Mouse (Mus musculus) stomach, postnatal 0 days (tissue): ENCODE results near the gene Gatad2b. TPM values are rescaled to one million over a fixed set of nuclear protein-coding genes. Genes with fewer than 3 reads are reported as not detected.

Experiments
- ATAC-seq: fragments of 200-750 bp; cut with Nextera tagmentation; 2 replicates; pipeline ENCODE4 v1.8.0; 2017; ENCODE audit not compliant: low FRiP score, low TSS enrichment
- DNase-seq: peaks from one replicate; pipeline ENCODE4 v3.0.0-alpha.2; 2016; ENCODE audit warnings: low spot score
- H3K27ac ChIP-seq: fragments of 300-500 bp; sonication (generic); replicated peaks from 2 replicates; pipeline ENCODE4 v1.5.1; 2014; ENCODE audit warnings: mild to moderate bottlenecking, control low read depth
- H3K27me3 ChIP-seq: fragments of 300-500 bp; sonication (generic); 2 replicates; pipeline ENCODE4 v1.6.1; 2014; ENCODE audit warnings: low read length; ENCODE audit not compliant: control insufficient read depth, insufficient read depth
- H3K36me3 ChIP-seq: fragments of 300-500 bp; sonication (generic); 2 replicates; pipeline ENCODE4 v1.6.1; 2014; ENCODE audit warnings: low read length, mixed read lengths; ENCODE audit not compliant: control insufficient read depth, insufficient read depth
- H3K4me1 ChIP-seq: fragments of 300-500 bp; sonication (generic); replicated peaks from 2 replicates; pipeline ENCODE4 v1.6.1; 2014; ENCODE audit warnings: antibody characterized with exemption; ENCODE audit not compliant: control insufficient read depth, insufficient read depth
- H3K4me2 ChIP-seq: fragments of 300-500 bp; sonication (generic); replicated peaks from 2 replicates; pipeline ENCODE4 v1.6.1; 2014; ENCODE audit warnings: low read depth, mild to moderate bottlenecking, control low read depth, moderate library complexity
- H3K4me3 ChIP-seq: fragments of 300-500 bp; sonication (generic); 2 replicates; pipeline ENCODE4 v1.5.1; 2014; ENCODE audit warnings: low read depth, low read length, control low read depth
- H3K9ac ChIP-seq: fragments of 300-500 bp; sonication (generic); 2 replicates; pipeline ENCODE4 v1.6.1; 2014; ENCODE audit warnings: mild to moderate bottlenecking, low read length, control low read depth, mixed read lengths
- H3K9me3 ChIP-seq: fragments of 300-500 bp; sonication (generic); 2 replicates; pipeline ENCODE4 v1.6.1; 2016; ENCODE audit warnings: low read length; ENCODE audit not compliant: control insufficient read depth
- CTCF ChIP-seq: IDR thresholded peaks from 2 replicates; pipeline ENCODE4 v1.5.1; 2016; ENCODE audit warnings: antibody characterized with exemption, low read depth, mild to moderate bottlenecking, moderate library complexity
- EP300 ChIP-seq: optimal IDR thresholded peaks from 2 replicates; pipeline ENCODE3; 2016; ENCODE audit warnings: antibody characterized with exemption
- WGBS: fragments of 180-500 bp; shearing (Covaris S2); extraction: QIAGEN DNeasy Blood & Tissue Kit; methylation state at CpG from one replicate; pipeline ENCODE4 v1.1.7; 2014; 5-methylcytosine and 5-hydroxymethylcytosine counted together
- polyA plus RNA-seq: library from polyadenylated mRNA; unstranded; fragments of >200 nt; fragmentation: Nextera tagmentation; extraction: Ambion mirVana; gene quantifications from 2 replicates; pipeline ENCODE4 v1.2.1, GENCODE M21; 2015

The Gatad2b gene
- polyA plus RNA-seq, 1 experiment from 2014 or later: 4.8 TPM

DNA sequence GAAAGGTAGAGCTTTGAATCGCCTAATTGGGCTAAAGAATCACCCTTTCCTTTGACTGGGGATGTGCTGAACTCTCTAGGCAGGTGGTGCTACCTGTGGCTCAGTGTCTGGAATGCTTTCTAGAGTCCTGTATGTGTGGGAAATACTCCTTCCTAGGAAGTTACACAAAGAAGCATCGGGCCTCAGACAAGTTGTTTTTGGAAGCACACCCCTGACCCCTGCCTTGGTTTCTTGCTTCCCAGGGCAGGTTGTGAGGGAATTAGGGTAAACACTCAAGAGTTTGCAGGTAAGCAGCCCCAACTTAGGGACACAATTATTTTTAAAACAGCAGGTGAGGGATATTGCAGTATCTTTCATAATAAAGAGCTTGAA lies 37.8 kb upstream of the Gatad2b start:
- TF ChIP-seq CTCF (no peak), EP300 (no peak)
- peaks cover 20% of the 10 kb centered on the region for H3K36me3 ChIP-seq
- 11% methylated on average over 2 of the region's 2 CpGs for WGBS

DNA sequence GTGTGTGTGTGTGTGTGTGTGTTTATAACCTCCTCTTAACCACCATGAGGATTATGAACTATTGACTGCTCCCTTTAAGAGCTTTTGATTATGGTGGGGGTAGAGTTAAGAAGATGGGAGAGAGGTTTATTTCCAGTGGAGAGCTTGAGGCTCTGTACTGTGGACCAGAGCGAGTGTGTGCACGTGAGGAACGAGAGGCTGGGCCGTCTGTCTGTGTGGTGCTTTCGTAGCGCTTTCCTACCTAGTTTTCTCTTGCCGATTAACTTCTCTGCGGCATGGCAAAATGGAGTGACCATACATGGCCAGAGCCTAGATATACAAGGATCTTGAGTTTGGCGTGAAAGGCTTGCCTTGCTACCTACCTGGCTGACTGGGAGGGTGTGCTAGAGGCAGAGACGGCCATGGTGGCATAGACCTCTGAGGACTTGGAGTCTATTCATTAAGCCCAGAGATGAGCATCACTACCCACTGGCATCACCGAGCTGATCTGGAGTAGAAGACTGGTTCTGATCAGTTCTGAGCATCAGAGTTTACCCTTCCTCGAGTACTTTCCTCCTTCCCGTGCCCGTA lies 37.1 kb upstream of the Gatad2b start:
- H3K27me3 ChIP-seq: no peaks in the 10 kb centered on the region
- H3K4me1 ChIP-seq: 0 out of 2 replicates have a peak, but pooled peaks cover 4% of the 10 kb centered on the region
- 89% methylated on average over 14 of the region's 14 CpGs for WGBS
- no peaks in the 10 kb centered on the region for H3K9me3 ChIP-seq
- TF ChIP-seq EP300: no peak
- no peak for TF ChIP-seq CTCF
- no peak overlapping the region for H3K9ac ChIP-seq
- no peak overlapping the region for H3K27ac ChIP-seq
- DNase-seq (no peak), ATAC-seq (no peak)
- no peak overlapping the region for H3K4me2 ChIP-seq
- no peak overlapping the region for H3K4me3 ChIP-seq
- H3K36me3 ChIP-seq: peaks cover 22% of the 10 kb centered on the region

More for the DNA sequence above, 37.8 kb upstream of the Gatad2b start:
- DNase-seq (no peak), ATAC-seq (no peak)
- Histone ChIP-seq H3K4me2 (peak overlapping the region; percentile 77), H3K27ac (no peak overlapping the region), H3K9me3 (no peaks in the 10 kb centered on the region), H3K4me1 (0 out of 2 replicates have a peak, but pooled peaks cover 4% of the 10 kb centered on the region), H3K9ac (peak overlapping the region; percentile 94), H3K27me3 (no peaks in the 10 kb centered on the region), H3K4me3 (peak overlapping the region; percentile 83)

GRCm38 (mm10) chr3:90256731-90257530 lies 36.0 kb upstream of the Gatad2b start:
- H3K4me2 ChIP-seq: no peak overlapping the region
- H3K4me3 ChIP-seq: no peak overlapping the region
- ATAC-seq: no peak
- TF ChIP-seq CTCF (no peak), EP300 (no peak)
- no peaks in the 10 kb centered on the region for H3K9me3 ChIP-seq
- H3K27ac ChIP-seq: no peak overlapping the region
- peaks cover 18% of the 10 kb centered on the region for H3K36me3 ChIP-seq
- no peak for DNase-seq
- no peaks in the 10 kb centered on the region for H3K27me3 ChIP-seq
- no peak overlapping the region for H3K9ac ChIP-seq
- H3K4me1 ChIP-seq: 0 out of 2 replicates have a peak, but pooled peaks cover 4% of the 10 kb centered on the region
- 90% methylated on average over 19 of the region's 19 CpGs for WGBS

DNA sequence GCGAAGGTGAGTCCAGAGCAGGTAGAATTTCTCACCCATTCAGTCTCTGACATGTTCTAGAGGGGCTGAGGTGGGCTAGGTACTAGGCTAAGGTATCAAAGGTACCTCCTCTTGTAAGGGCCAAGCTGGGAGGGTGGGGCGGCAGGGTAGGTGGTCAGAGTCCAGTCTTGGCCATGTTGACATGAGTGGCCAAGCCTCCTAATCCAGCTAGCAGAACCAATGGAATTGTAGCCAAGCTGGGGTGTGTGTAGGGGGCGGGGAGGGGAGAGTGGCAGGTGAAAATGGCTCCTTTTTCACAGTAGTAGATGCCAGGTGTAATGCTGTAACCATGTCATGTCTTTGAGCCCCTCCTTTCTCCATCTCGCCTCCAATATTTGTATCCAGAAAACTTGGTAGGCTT lies 34.5 kb upstream of the Gatad2b start:
- Histone ChIP-seq H3K9me3 (no peaks in the 10 kb centered on the region), H3K27me3 (no peaks in the 10 kb centered on the region), H3K4me3 (no peak overlapping the region), H3K9ac (no peak overlapping the region), H3K4me1 (0 out of 2 replicates have a peak, but pooled peaks cover 4% of the 10 kb centered on the region), H3K4me2 (no peak overlapping the region), H3K27ac (no peak overlapping the region; the same call in 1 of the 2 replicates), H3K36me3 (peaks cover 22% of the 10 kb centered on the region)
- no peak for TF ChIP-seq CTCF
- no peak for TF ChIP-seq EP300
- ATAC-seq (peak; percentile 28; the same call in 1 of the 2 replicates), DNase-seq (peak; percentile 85)
- 77% methylated on average over 4 of the region's 4 CpGs for WGBS

DNA sequence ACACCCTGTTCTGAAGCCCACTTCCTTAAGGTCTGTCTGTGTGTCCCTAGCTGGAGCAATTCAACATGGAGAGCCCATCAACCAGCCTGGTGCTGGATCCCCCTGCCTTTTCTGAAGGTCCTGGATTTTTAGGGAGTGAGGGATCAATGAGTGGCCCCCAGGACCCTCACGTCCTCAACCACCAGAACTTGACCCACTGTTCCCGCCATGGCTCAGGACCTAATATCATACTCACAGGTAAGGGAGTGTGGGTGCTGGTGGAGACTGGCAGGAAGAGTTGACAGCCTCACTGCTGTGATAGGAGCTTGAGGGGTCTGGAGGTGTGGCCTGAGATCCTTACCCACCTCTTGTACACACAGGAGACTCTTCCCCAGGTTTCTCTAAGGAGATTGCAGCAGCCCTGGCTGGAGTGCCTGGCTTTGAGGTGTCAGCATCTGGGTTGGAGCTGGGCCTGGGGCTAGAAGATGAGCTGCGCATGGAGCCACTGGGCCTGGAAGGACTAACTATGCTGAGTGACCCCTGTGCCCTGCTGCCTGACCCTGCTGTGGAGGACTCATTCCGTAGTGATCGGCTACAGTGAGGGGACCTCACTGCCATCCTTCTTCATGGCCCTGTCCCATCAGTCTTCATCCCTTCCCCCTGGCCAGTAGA lies 29.7 kb upstream of the Gatad2b start:
- H3K27me3 ChIP-seq: no peaks in the 10 kb centered on the region
- H3K36me3 ChIP-seq: peaks cover 25% of the 10 kb centered on the region
- no peak overlapping the region for H3K4me3 ChIP-seq
- 0 out of 2 replicates have a peak, but pooled peaks cover 4% of the 10 kb centered on the region for H3K4me1 ChIP-seq
- 92% methylated on average over 5 of the region's 5 CpGs for WGBS
- H3K9me3 ChIP-seq: no peaks in the 10 kb centered on the region
- no peak overlapping the region for H3K27ac ChIP-seq
- no peak for TF ChIP-seq CTCF
- no peak for TF ChIP-seq EP300
- no peak overlapping the region for H3K9ac ChIP-seq
- DNase-seq (no peak), ATAC-seq (no peak)
- no peak overlapping the region for H3K4me2 ChIP-seq
